Mouse (Mus musculus) stomach, postnatal 0 days (tissue): ENCODE results near the gene Alox5ap.

Experiments
- CTCF ChIP-seq: IDR thresholded peaks from 2 replicates; pipeline ENCODE4 v1.5.1; 2016; ENCODE audit warnings: antibody characterized with exemption, low read depth, mild to moderate bottlenecking, moderate library complexity
- EP300 ChIP-seq: optimal IDR thresholded peaks from 2 replicates; pipeline ENCODE3; 2016; ENCODE audit warnings: antibody characterized with exemption

- TF ChIP-seq CTCF (peak; percentile 45), EP300 (no peak)
Observed at GRCm38 (mm10) chr5:149297464-149297863, 32.9 kb downstream of the Alox5ap start.
